19 mouse cellular contexts compared by ENCODE assay signal in genomic region chr3:131083722-131084121, GRCm38 (mm10). TPM values are rescaled to one million over a fixed set of nuclear protein-coding genes. Genes with fewer than 3 reads are reported as not detected.
DNase-seq lines count a peak whose midpoint lies in the region; ATAC-seq lines count a peak whose summit lies in the region.
"Had no signal": no experiment of that assay in that cellular context is flagged by ENCODE, and none has a peak within 500 bp of the region (broad histone marks: within the 10 kb centered on the region; RNA-seq: fewer than 3 reads in every experiment).

No protein-coding gene starts in this region.

- ATAC-seq in CD4-positive, CD25-positive, alpha-beta regulatory T cell, adult 4 months: no peak
- 0 out of 2 replicates have a peak, but pooled peaks have one; percentile 35 for ATAC-seq in liver, embryonic 16.5 days (ENCODE audit: low read depth)
- ATAC-seq in common myeloid progenitor, adult 5-6 weeks (replicated peaks; ENCODE audit: low read depth, poor library complexity, severe bottlenecking): peak; percentile 43
- no peak for ATAC-seq in midbrain, embryonic 13.5 days

- WGBS in liver, embryonic 16.5 days (ENCODE audit: insufficient replicate concordance): 55% methylated on average over 6 of the region's 6 CpGs
- 63% methylated on average over 6 of the region's 6 CpGs for WGBS in midbrain, embryonic 13.5 days

- no peak overlapping the region for H3K9ac ChIP-seq in liver, embryonic 16.5 days (ENCODE audit: low read depth, low read length)
- H3K9ac ChIP-seq in midbrain, embryonic 13.5 days (replicated peaks): no peak overlapping the region
- H3K9ac ChIP-seq: forebrain, embryonic 12.5 days; hindbrain, embryonic 15.5 days; liver, embryonic 15.5 days; midbrain, embryonic 12.5 days had no signal

- H3K4me3 ChIP-seq in liver, embryonic 16.5 days (ENCODE audit: low read depth, low read length): no peak overlapping the region
- H3K4me3 ChIP-seq in midbrain, embryonic 13.5 days (replicated peaks): no peak overlapping the region
- H3K4me3 ChIP-seq: forebrain, embryonic 12.5 days; hindbrain, embryonic 15.5 days; liver, embryonic 15.5 days; midbrain, embryonic 12.5 days had no signal

- peak; percentile 44 for DNase-seq in CD4-positive, CD25-positive, alpha-beta regulatory T cell, adult 2 months (ENCODE audit: low read depth, low spot score)
- DNase-seq in liver (no peak), A20 (ENCODE audit: low read depth, low spot score) (peak; percentile 73)
- no peak for DNase-seq in Muller cell, postnatal 12 days (ENCODE audit: inconsistent ontology term)
- DNase-seq: adrenal gland, postnatal 36 days; cerebellum, postnatal 10 days; heart, adult 18-20 months; kidney, postnatal 25 days; left cerebral cortex, postnatal 4 days; right cerebral cortex, postnatal 14 days; thymus, postnatal 25 days had no signal

- H3K36me3 ChIP-seq in liver, embryonic 16.5 days (ENCODE audit: control insufficient read depth, insufficient read depth): no peaks in the 10 kb centered on the region
- no peaks in the 10 kb centered on the region for H3K36me3 ChIP-seq in midbrain, embryonic 13.5 days
- H3K36me3 ChIP-seq: forebrain, embryonic 12.5 days; hindbrain, embryonic 15.5 days; liver, embryonic 15.5 days; midbrain, embryonic 12.5 days had no signal

- peaks cover 10% of the 10 kb centered on the region for H3K27me3 ChIP-seq in liver, embryonic 16.5 days (ENCODE audit: control insufficient read depth, insufficient read depth, low read depth, low read length)
- H3K27me3 ChIP-seq in midbrain, embryonic 13.5 days: peaks cover 9% of the 10 kb centered on the region; the same call in 1 of the 2 replicates

- no peaks in the 10 kb centered on the region for H3K4me1 ChIP-seq in liver, embryonic 16.5 days (ENCODE audit: control insufficient read depth, low read depth, low read length)
- peaks cover 28% of the 10 kb centered on the region for H3K4me1 ChIP-seq in midbrain, embryonic 13.5 days (replicated peaks)
- H3K4me1 ChIP-seq: liver, embryonic 15.5 days had no signal

- H3K27ac ChIP-seq in liver, embryonic 16.5 days (ENCODE audit: low read length): no peak overlapping the region
- H3K27ac ChIP-seq in midbrain, embryonic 13.5 days: no peak overlapping the region
- H3K27ac ChIP-seq: forebrain, embryonic 12.5 days; hindbrain, embryonic 15.5 days; liver, embryonic 15.5 days; midbrain, embryonic 12.5 days had no signal

- no peaks in the 10 kb centered on the region for H3K9me3 ChIP-seq in liver, embryonic 16.5 days (replicated peaks; ENCODE audit: control insufficient read depth, low read length)
- no peaks in the 10 kb centered on the region for H3K9me3 ChIP-seq in midbrain, embryonic 13.5 days
- H3K9me3 ChIP-seq: forebrain, embryonic 12.5 days; hindbrain, embryonic 15.5 days; liver, embryonic 15.5 days; midbrain, embryonic 12.5 days had no signal

- no peak overlapping the region for H3K4me2 ChIP-seq in liver, embryonic 16.5 days (ENCODE audit: low read depth, low read length)
- no peak overlapping the region for H3K4me2 ChIP-seq in midbrain, embryonic 13.5 days (replicated peaks)
- H3K4me2 ChIP-seq: forebrain, embryonic 12.5 days; hindbrain, embryonic 15.5 days; liver, embryonic 15.5 days; midbrain, embryonic 12.5 days had no signal

RNA-seq across cellular contexts. Expression of gene Lef1, which starts 26.5 kb away (rescaled TPM):
- 100 to 1,000 TPM; 208 to 272 TPM for polyA plus RNA-seq in CD4-positive, CD25-positive, alpha-beta regulatory T cell, adult 4 months (2017; shearing (Covaris generic))
- polyA plus RNA-seq in liver, embryonic 16.5 days (2015; fragmentation: Nextera tagmentation; extraction: Ambion mirVana): 1.6 and 2.3 TPM in 2 replicates
- not detected in 2 replicates for total RNA-seq in common myeloid progenitor, adult 5-6 weeks (2017)
- polyA plus RNA-seq in midbrain, embryonic 13.5 days (2015; fragmentation: Nextera tagmentation; extraction: Ambion mirVana): 80.3 and 86.0 TPM in 2 replicates

Comparison
In these comparisons a context has a peak if more than half of its experiments do, and no peak if none do; other contexts are left out.
1. DNase-seq: peak in CD4-positive, CD25-positive, alpha-beta regulatory T cell, adult 2 months (single experiment) and A20 (single experiment); none in liver (single experiment) and Muller cell, postnatal 12 days (single experiment).
2. ATAC-seq: peak in liver, embryonic 16.5 days (single experiment) and common myeloid progenitor, adult 5-6 weeks (single experiment); none in CD4-positive, CD25-positive, alpha-beta regulatory T cell, adult 4 months (single experiment) and midbrain, embryonic 13.5 days (single experiment).
3. RNA of gene Lef1, which starts 26.5 kb away (polyA plus RNA-seq): 208 to 272 TPM in CD4-positive, CD25-positive, alpha-beta regulatory T cell, adult 4 months and 80.3 to 86.0 TPM in midbrain, embryonic 13.5 days; 1.6 to 2.3 TPM in liver, embryonic 16.5 days; every median in the first group is over 10 times any median in the second.